Mouse (Mus musculus) stomach, embryonic 16.5 days (tissue): ENCODE data around the gene Zfp146. TPM values are rescaled to one million over a fixed set of nuclear protein-coding genes. Genes with fewer than 3 reads are reported as not detected.
A peak's percentile ranks its signal among the peaks of the same experiment; 100 is the strongest.
"Not testable (repeated sequence)": the region's sequence is repeated elsewhere in the genome, so short reads cannot be mapped to it uniquely, and the experiment has no call there.

Experiments
- ATAC-seq: fragments of 200-750 bp; cut with Nextera tagmentation; 2 replicates; pipeline ENCODE4 v1.8.0; 2017; ENCODE audit warnings: moderate number of reproducible peaks, moderate TSS enrichment; ENCODE audit not compliant: insufficient read depth, low FRiP score
- H3K27ac ChIP-seq: fragments of 300-500 bp; sonication (generic); 2 replicates; pipeline ENCODE4 v1.5.1; 2014; ENCODE audit warnings: low read length
- H3K27me3 ChIP-seq: fragments of 300-500 bp; sonication (generic); 2 replicates; pipeline ENCODE4 v1.6.1; 2014; ENCODE audit warnings: low read length, control low read depth, mixed read lengths; ENCODE audit not compliant: control insufficient read depth, insufficient read depth
- H3K36me3 ChIP-seq: fragments of 300-500 bp; sonication (generic); 2 replicates; pipeline ENCODE4 v1.6.1; 2014; ENCODE audit warnings: low read length; ENCODE audit not compliant: control insufficient read depth, insufficient read depth
- H3K4me1 ChIP-seq: fragments of 300-500 bp; sonication (generic); 2 replicates; pipeline ENCODE4 v1.6.1; 2014; ENCODE audit warnings: low read length, control low read depth, mixed read lengths; ENCODE audit not compliant: control insufficient read depth, insufficient read depth
- H3K4me2 ChIP-seq: fragments of 300-500 bp; sonication (generic); 2 replicates; pipeline ENCODE4 v1.6.1; 2014; ENCODE audit warnings: low read depth, low read length, mixed read lengths
- H3K4me3 ChIP-seq: fragments of 300-500 bp; sonication (generic); replicated peaks from 2 replicates; pipeline ENCODE4 v1.5.1; 2014; ENCODE audit warnings: mild to moderate bottlenecking, low read length
- H3K9ac ChIP-seq: fragments of 300-500 bp; sonication (generic); 2 replicates; pipeline ENCODE4 v1.6.1; 2014; ENCODE audit warnings: low read length
- H3K9me3 ChIP-seq: fragments of 300-500 bp; sonication (generic); replicated peaks from 2 replicates; pipeline ENCODE4 v1.6.1; 2016; ENCODE audit warnings: low read length, control low read depth; ENCODE audit not compliant: control insufficient read depth
- WGBS: fragments of 180-500 bp; shearing (Covaris S2); extraction: QIAGEN DNeasy Blood & Tissue Kit; methylation state at CpG from one replicate; pipeline ENCODE4 v1.1.7; 2014; 5-methylcytosine and 5-hydroxymethylcytosine counted together
- polyA plus RNA-seq: library from polyadenylated mRNA; unstranded; fragments of >200 nt; fragmentation: Nextera tagmentation; extraction: Ambion mirVana; gene quantifications from 2 replicates; pipeline ENCODE4 v1.2.1, GENCODE M21; 2015

Zfp146 gene
- 12.2 and 12.6 TPM in 2 replicates for polyA plus RNA-seq

DNA sequence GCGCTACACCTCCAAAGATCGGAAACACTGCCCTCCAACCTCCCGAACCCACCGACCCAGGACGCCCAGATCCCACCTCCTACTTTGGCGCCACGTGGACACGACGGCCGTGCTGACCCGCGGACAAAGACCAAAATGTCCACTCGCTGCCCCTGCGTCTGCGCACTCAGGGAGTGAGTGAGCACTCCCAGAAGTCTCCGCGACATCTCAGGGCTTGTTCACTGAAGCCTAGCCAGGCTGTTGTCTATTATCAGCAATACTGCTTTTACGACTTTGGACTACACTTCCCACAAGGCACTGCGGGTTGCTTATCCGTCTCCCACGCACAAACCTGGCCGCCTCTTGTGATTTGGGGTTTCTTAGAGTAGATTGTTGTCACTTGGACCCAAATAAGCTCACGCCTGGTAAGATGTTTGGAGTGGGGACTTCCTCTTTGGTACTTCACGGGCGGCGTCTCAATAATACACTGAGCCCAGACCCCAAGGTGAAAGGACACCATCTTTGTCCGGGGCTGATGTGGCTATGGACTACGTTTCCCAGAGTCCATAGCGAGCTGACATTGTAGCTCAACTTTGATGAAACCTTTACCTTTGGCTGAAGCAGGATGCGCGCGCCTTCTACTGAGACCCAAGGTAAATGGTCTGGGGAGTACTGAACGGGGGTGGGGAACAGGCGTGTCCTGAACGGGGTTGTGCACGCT lies at the start of gene Zfp146:
Gene Zfp146, minus strand, starts transcription at position 168 of the 700 bp plus-strand sequence.
- Histone ChIP-seq H3K27ac (peak within 1 kb of the TSS; percentile 93), H3K36me3 (peaks cover 25% of the 10 kb centered on the region), H3K9ac (peak within 1 kb of the TSS; percentile 95), H3K4me1 (peaks cover 8% of the 10 kb centered on the region; the same call in 1 of the 2 replicates), H3K9me3 (peaks cover 31% of the 10 kb centered on the region), H3K4me3 (peak within 1 kb of the TSS; percentile 86), H3K27me3 (no peaks in the 10 kb centered on the region), H3K4me2 (peak within 1 kb of the TSS; percentile 84)
- ATAC-seq: peak; percentile 98
- WGBS: under 1% methylated on average over 36 of the region's 36 CpGs

DNA sequence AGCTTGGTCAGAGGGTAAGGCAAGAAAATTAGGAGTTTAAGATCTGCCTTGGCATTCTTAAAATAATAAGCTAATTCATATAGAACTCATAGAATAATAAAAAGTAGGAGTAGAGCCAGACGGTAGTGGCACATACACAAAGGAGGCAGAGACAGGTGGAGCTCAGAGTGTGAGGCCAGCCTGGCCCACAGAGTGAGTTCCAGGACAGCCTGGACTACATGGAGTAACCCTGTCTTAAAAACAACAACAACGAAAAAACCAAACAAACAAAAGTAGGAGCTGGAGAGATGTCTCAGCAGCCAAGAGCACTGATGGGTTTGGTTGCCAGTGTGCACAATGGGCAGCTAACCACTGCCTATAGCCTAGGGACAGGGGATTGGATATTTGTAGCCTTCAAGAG lies 47.7 kb upstream of the Zfp146 start:
- no peaks in the 10 kb centered on the region for H3K27me3 ChIP-seq
- WGBS: 73% methylated on average over 2 of the region's 2 CpGs
- H3K36me3 ChIP-seq: no peaks in the 10 kb centered on the region
- H3K4me2 ChIP-seq: no peak overlapping the region
- no peak overlapping the region for H3K4me3 ChIP-seq
- no peak for ATAC-seq
- 0 out of 2 replicates have a peak, but pooled peaks cover 6% of the 10 kb centered on the region for H3K4me1 ChIP-seq
- no peaks in the 10 kb centered on the region for H3K9me3 ChIP-seq
- no peak overlapping the region for H3K9ac ChIP-seq
- no peak overlapping the region for H3K27ac ChIP-seq

DNA sequence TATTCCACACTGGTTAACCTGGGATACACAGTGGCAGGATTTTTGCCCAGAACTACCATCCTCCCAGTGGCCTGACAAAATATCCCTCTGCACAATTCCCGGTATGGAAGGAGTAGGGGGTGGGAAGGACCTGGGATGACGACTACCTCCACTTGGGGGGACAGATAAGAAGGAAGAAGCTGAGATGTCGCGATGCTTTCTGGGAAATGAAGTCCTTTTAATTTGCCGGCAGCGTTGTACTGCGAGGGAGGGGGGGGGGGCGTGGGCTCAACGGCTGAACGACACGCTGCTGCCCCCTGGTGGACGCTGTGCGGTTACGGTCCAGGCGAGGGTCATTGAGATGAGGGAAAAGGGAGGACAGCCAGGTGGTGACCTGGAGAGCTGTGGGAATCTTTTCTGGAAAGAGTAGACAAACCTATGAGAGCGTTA lies 47.2 kb upstream of the Zfp146 start:
- Histone ChIP-seq H3K4me3 (peak overlapping the region; percentile 26), H3K36me3 (no peaks in the 10 kb centered on the region), H3K9ac (peak overlapping the region; percentile 60; the same call in 1 of the 2 replicates), H3K4me1 (0 out of 2 replicates have a peak, but pooled peaks cover 6% of the 10 kb centered on the region), H3K4me2 (peak overlapping the region; percentile 50), H3K27ac (no peak overlapping the region; the same call in 1 of the 2 replicates), H3K27me3 (no peaks in the 10 kb centered on the region), H3K9me3 (no peaks in the 10 kb centered on the region)
- under 1% methylated on average over 16 of the region's 16 CpGs for WGBS
- peak; percentile 79 for ATAC-seq

DNA sequence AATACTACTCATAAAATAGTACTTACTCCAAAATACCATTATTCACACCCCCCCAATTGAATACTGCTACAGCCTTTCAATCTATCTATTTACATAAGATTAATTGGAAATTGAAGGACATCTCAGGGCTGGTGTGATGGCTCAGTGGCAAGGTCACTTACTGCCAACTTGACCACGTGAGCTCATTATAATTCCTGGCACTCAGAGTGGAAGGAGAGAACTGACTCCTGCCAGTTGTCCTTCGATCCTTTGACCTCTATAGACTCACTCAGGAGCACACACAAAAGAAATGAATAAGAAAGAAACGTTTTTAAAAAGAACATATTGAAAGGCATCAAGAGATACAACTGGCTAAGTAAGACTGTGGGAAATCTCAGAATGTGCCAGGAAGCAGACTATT lies 46.3 kb upstream of the Zfp146 start:
- 0 out of 2 replicates have a peak, but pooled peaks cover 6% of the 10 kb centered on the region for H3K4me1 ChIP-seq
- no peak overlapping the region for H3K9ac ChIP-seq
- no peaks in the 10 kb centered on the region for H3K36me3 ChIP-seq
- H3K9me3 ChIP-seq: no peaks in the 10 kb centered on the region
- 82% methylated on average over 3 of the region's 3 CpGs for WGBS
- H3K27me3 ChIP-seq: no peaks in the 10 kb centered on the region
- no peak overlapping the region for H3K4me3 ChIP-seq
- no peak overlapping the region for H3K4me2 ChIP-seq
- H3K27ac ChIP-seq: no peak overlapping the region
- ATAC-seq: no peak

DNA sequence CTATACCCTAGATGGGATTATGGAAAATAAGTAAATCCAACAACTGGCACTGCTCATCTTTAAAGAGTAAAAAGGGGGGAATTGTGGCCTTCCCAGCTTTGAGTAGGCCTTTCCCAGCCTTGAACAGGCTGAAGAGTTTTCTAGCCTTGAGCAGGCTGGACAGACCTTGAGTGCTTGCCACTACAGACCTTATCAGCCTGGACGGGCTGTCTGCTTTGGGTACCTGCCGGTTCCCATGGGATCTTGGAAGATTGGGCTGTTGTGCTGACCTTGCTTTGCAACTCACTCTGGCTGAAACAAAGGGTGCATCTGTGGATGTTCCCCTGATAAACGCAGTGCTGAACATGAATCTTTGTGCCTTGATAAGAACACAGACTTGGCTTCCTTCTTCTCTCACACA lies 44.3 kb upstream of the Zfp146 start:
- Histone ChIP-seq H3K36me3 (no peaks in the 10 kb centered on the region), H3K27ac (no peak overlapping the region), H3K4me2 (no peak overlapping the region), H3K9me3 (no peaks in the 10 kb centered on the region), H3K4me3 (no peak overlapping the region), H3K27me3 (no peaks in the 10 kb centered on the region), H3K4me1 (no peaks in the 10 kb centered on the region), H3K9ac (no peak overlapping the region)
- 71% methylated on average over 3 of the region's 3 CpGs for WGBS
- ATAC-seq: no peak

DNA sequence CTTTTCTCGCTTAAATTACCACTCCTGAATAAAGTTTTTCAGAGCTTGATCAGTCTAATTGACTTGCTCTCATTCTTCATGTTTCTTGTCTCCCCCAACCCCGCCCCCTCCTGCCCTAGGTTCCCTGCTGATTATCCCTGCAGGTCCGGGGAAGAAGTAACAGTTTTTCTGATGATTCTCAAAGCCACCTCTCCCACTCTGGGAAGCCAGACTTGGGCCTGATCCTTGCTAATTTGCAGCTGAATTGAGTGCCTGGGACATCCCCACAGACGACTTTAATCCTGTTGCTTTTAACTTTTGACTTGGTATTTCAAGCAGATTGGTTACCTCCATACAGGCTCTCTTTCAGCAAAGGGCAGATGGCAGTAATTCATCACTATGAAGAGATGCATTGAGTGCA lies 41.5 kb upstream of the Zfp146 start:
- Histone ChIP-seq H3K27ac (no peak overlapping the region), H3K36me3 (no peaks in the 10 kb centered on the region), H3K9me3 (no peaks in the 10 kb centered on the region), H3K4me1 (no peaks in the 10 kb centered on the region), H3K9ac (no peak overlapping the region), H3K27me3 (no peaks in the 10 kb centered on the region), H3K4me2 (no peak overlapping the region), H3K4me3 (no peak overlapping the region)
- WGBS: 31% methylated on average over 4 of the region's 4 CpGs
- no peak for ATAC-seq

DNA sequence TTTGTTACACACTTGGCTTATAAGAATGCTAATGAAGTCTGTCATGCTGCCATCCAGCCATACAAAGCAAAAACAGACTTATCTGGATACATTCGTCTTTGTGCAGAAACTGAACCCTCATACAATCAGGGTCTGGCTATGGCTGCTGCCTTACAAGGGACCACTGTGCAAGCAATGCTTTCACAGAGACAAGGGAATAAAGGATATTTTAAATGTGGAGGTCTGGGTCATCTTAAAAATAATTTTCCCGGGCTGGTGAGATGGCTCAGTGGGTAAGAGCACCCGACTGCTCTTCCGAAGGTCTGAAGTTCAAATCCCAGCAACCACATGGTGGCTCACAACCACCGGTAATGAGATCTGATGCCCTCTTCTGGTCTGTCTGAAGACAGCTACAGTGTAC lies 36.8 kb upstream of the Zfp146 start:
- 50% methylated on average over 5 of the region's 5 CpGs for WGBS
- not testable (repeated sequence) for H3K9me3 ChIP-seq, H3K4me1 ChIP-seq, H3K4me2 ChIP-seq, H3K9ac ChIP-seq, ATAC-seq, H3K36me3 ChIP-seq, H3K27me3 ChIP-seq, H3K27ac ChIP-seq, H3K4me3 ChIP-seq

DNA sequence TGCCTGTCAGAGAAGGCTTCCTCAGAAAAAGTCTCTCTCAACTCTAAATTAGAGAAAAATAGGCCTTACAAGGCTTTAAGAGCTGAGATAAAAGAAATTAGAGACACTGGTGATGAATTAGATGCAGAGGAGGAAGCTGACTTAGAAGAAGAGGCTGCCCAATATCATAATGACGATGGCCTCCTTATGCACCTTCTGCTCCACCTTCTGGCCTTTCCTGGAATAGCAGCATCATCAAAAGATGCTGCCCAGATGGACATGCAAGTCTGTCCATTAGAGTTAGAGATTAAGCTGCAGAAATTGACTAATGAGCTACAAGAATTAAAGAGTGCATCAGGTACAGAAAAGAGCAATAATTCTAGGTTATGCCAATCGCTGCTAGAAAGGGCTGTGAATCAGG lies 35.8 kb upstream of the Zfp146 start:
- no peak for ATAC-seq
- WGBS: 1% methylated on average over 2 of the region's 2 CpGs
- no peak overlapping the region for H3K27ac ChIP-seq

DNA sequence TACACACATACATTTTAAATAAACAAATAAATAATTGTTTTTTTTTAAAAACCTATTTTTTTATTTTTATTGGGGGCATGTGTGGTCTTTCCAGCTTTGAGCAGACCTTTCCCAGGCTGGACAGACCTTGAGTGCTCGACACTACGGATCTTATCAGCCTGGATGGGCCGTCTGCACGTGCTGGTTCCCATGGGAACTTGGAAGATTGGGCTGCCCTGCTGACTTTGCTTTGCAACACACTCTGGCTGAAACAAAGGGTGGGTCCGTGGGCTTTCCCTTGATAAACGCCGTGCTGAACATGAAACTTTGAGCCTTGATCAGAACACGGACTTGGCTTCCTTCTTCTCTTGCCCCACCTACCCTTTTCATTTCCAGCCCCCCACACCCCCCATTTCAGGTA lies 34.8 kb upstream of the Zfp146 start:
- Histone ChIP-seq H3K4me1 (no peaks in the 10 kb centered on the region), H3K27ac (no peak overlapping the region), H3K9me3 (no peaks in the 10 kb centered on the region), H3K36me3 (no peaks in the 10 kb centered on the region), H3K9ac (no peak overlapping the region), H3K4me3 (no peak overlapping the region), H3K4me2 (0 out of 2 replicates have a peak overlapping the region, but pooled peaks have one; percentile 2), H3K27me3 (no peaks in the 10 kb centered on the region)
- WGBS: 35% methylated on average over 8 of the region's 8 CpGs
- no peak; the same call in 1 of the 2 replicates for ATAC-seq

More for the DNA sequence above, 35.8 kb upstream of the Zfp146 start:
- Histone ChIP-seq H3K9ac (no peak overlapping the region), H3K4me3 (no peak overlapping the region), H3K4me2 (no peak overlapping the region), H3K9me3 (no peaks in the 10 kb centered on the region), H3K27me3 (no peaks in the 10 kb centered on the region), H3K36me3 (no peaks in the 10 kb centered on the region), H3K4me1 (no peaks in the 10 kb centered on the region)
